Mouse (Mus musculus) midbrain, embryonic 13.5 days (tissue): ENCODE data around the gene Naif1. TPM values are rescaled to one million over a fixed set of nuclear protein-coding genes. Genes with fewer than 3 reads are reported as not detected.
"Not testable (repeated sequence)": the region's sequence is repeated elsewhere in the genome, so short reads cannot be mapped to it uniquely, and the experiment has no call there.

ENCODE experiments used
- ATAC-seq: fragments of 200-750 bp; cut with Nextera tagmentation; 2 replicates; pipeline ENCODE4 v1.8.0; 2017; ENCODE audit warnings: mild to moderate bottlenecking, moderate TSS enrichment, moderate library complexity
- H3K27ac ChIP-seq: fragments of 300-500 bp; sonication (generic); 2 replicates; pipeline ENCODE4 v1.5.1; 2015; ENCODE audit warnings: inconsistent platforms, mild to moderate bottlenecking, moderate library complexity
- H3K27me3 ChIP-seq: fragments of 300-500 bp; sonication (generic); 2 replicates; pipeline ENCODE4 v1.6.1; 2015; ENCODE audit warnings: mild to moderate bottlenecking, inconsistent platforms
- H3K36me3 ChIP-seq: fragments of 300-500 bp; sonication (generic); 2 replicates; pipeline ENCODE4 v1.6.1; 2015; ENCODE audit warnings: mild to moderate bottlenecking, inconsistent platforms
- H3K4me1 ChIP-seq: fragments of 300-500 bp; sonication (generic); replicated peaks from 2 replicates; pipeline ENCODE4 v1.6.1; 2015; ENCODE audit warnings: inconsistent platforms
- H3K4me2 ChIP-seq: fragments of 300-500 bp; sonication (generic); replicated peaks from 2 replicates; pipeline ENCODE4 v1.6.1; 2015; ENCODE audit warnings: moderate library complexity, mild to moderate bottlenecking, inconsistent platforms
- H3K4me3 ChIP-seq: fragments of 300-500 bp; sonication (generic); replicated peaks from 2 replicates; pipeline ENCODE4 v1.5.1; 2015; ENCODE audit warnings: mild to moderate bottlenecking, inconsistent platforms
- H3K9ac ChIP-seq: fragments of 300-500 bp; sonication (generic); replicated peaks from 2 replicates; pipeline ENCODE4 v1.6.1; 2015; ENCODE audit warnings: mild to moderate bottlenecking, inconsistent platforms
- H3K9me3 ChIP-seq: fragments of 300-500 bp; sonication (generic); 2 replicates; pipeline ENCODE4 v1.6.1; 2016; ENCODE audit warnings: mild to moderate bottlenecking, inconsistent platforms
- WGBS: fragments of 180-500 bp; shearing (Covaris S2); methylation state at CpG from one replicate; pipeline ENCODE4 v1.1.7; 2015; 5-methylcytosine and 5-hydroxymethylcytosine counted together
- polyA plus RNA-seq: library from polyadenylated mRNA; unstranded; fragments of >200 nt; fragmentation: Nextera tagmentation; extraction: Ambion mirVana; gene quantifications from 2 replicates; pipeline ENCODE4 v1.2.1, GENCODE M21; 2015

The Naif1 gene
- polyA plus RNA-seq, 1 experiment from 2014 or later, result 6.1 TPM

GRCm38 (mm10) chr2:32464212-32464891, 14.1 kb downstream of the Naif1 start:
- H3K4me2 ChIP-seq, result no peak overlapping the region
- H3K36me3 ChIP-seq, result no peaks in the 10 kb centered on the region
- WGBS, result 77% methylated on average over 6 of the region's 6 CpGs
- no peaks in the 10 kb centered on the region for H3K27me3 ChIP-seq
- no peak overlapping the region for H3K9ac ChIP-seq
- H3K4me3 ChIP-seq, result no peak overlapping the region
- no peak overlapping the region for H3K27ac ChIP-seq
- no peaks in the 10 kb centered on the region for H3K4me1 ChIP-seq
- no peaks in the 10 kb centered on the region for H3K9me3 ChIP-seq
- no peak for ATAC-seq

GRCm38 (mm10) chr2:32471001-32471680, 20.9 kb downstream of the Naif1 start:
- H3K9ac ChIP-seq, result no peak overlapping the region
- H3K4me1 ChIP-seq, result no peaks in the 10 kb centered on the region
- H3K4me3 ChIP-seq, result no peak overlapping the region
- ATAC-seq, result no peak
- no peak overlapping the region for H3K4me2 ChIP-seq
- no peak overlapping the region for H3K27ac ChIP-seq
- H3K36me3 ChIP-seq, result no peaks in the 10 kb centered on the region
- H3K27me3 ChIP-seq, result no peaks in the 10 kb centered on the region
- WGBS, result 89% methylated on average over 6 of the region's 6 CpGs
- H3K9me3 ChIP-seq, result no peaks in the 10 kb centered on the region

GRCm38 (mm10) chr2:32471681-32472061, 21.4 kb downstream of the Naif1 start:
- no peak overlapping the region for H3K27ac ChIP-seq
- 82% methylated on average over 6 of the region's 6 CpGs for WGBS
- no peaks in the 10 kb centered on the region for H3K4me1 ChIP-seq
- no peak for ATAC-seq
- H3K4me2 ChIP-seq, result no peak overlapping the region
- H3K36me3 ChIP-seq, result no peaks in the 10 kb centered on the region
- H3K27me3 ChIP-seq, result no peaks in the 10 kb centered on the region
- H3K4me3 ChIP-seq, result no peak overlapping the region
- no peak overlapping the region for H3K9ac ChIP-seq
- H3K9me3 ChIP-seq, result no peaks in the 10 kb centered on the region

- WGBS, result 87% methylated on average over 5 of the region's 9 CpGs
Measured at GRCm38 (mm10) chr2:32475361-32475760, 25.1 kb downstream of the Naif1 start.

GRCm38 (mm10) chr2:32482351-32482750, 32.1 kb downstream of the Naif1 start:
- WGBS, result 95% methylated on average over 8 of the region's 8 CpGs
- H3K9me3 ChIP-seq, result 0 out of 2 replicates have a peak, but pooled peaks cover 9% of the 10 kb centered on the region
- H3K9ac ChIP-seq, result no peak overlapping the region
- no peaks in the 10 kb centered on the region for H3K4me1 ChIP-seq
- no peak overlapping the region for H3K4me2 ChIP-seq
- H3K4me3 ChIP-seq, result no peak overlapping the region
- no peaks in the 10 kb centered on the region for H3K27me3 ChIP-seq
- no peak for ATAC-seq
- no peaks in the 10 kb centered on the region for H3K36me3 ChIP-seq
- H3K27ac ChIP-seq, result no peak overlapping the region

More at GRCm38 (mm10) chr2:32475361-32475760, 25.1 kb downstream of the Naif1 start:
- not testable (repeated sequence) for H3K4me1 ChIP-seq, H3K36me3 ChIP-seq, H3K4me2 ChIP-seq, H3K9ac ChIP-seq, H3K9me3 ChIP-seq, H3K4me3 ChIP-seq, H3K27me3 ChIP-seq, ATAC-seq, H3K27ac ChIP-seq

GRCm38 (mm10) chr2:32483179-32483875, 33.1 kb downstream of the Naif1 start:
- Histone ChIP-seq H3K9ac (no peak overlapping the region), H3K4me2 (no peak overlapping the region), H3K27me3 (no peaks in the 10 kb centered on the region), H3K4me3 (no peak overlapping the region), H3K27ac (no peak overlapping the region), H3K9me3 (0 out of 2 replicates have a peak, but pooled peaks cover 9% of the 10 kb centered on the region), H3K4me1 (no peaks in the 10 kb centered on the region), H3K36me3 (no peaks in the 10 kb centered on the region)
- no peak for ATAC-seq
- WGBS, result 75% methylated on average over 9 of the region's 9 CpGs

- Histone ChIP-seq H3K27ac (no peak overlapping the region), H3K36me3 (no peaks in the 10 kb centered on the region), H3K27me3 (no peaks in the 10 kb centered on the region), H3K9ac (no peak overlapping the region), H3K4me1 (no peaks in the 10 kb centered on the region), H3K4me2 (no peak overlapping the region), H3K9me3 (0 out of 2 replicates have a peak, but pooled peaks cover 3% of the 10 kb centered on the region), H3K4me3 (no peak overlapping the region)
- WGBS, result 81% methylated on average over 6 of the region's 6 CpGs
- no peak for ATAC-seq
Measured at GRCm38 (mm10) chr2:32484933-32485332, 34.7 kb downstream of the Naif1 start.

GRCm38 (mm10) chr2:32485751-32486150, 35.5 kb downstream of the Naif1 start:
- H3K27me3 ChIP-seq, result no peaks in the 10 kb centered on the region
- 0 out of 2 replicates have a peak overlapping the region, but pooled peaks have one; percentile 14 for H3K9ac ChIP-seq
- H3K27ac ChIP-seq, result no peak overlapping the region
- H3K4me1 ChIP-seq, result no peaks in the 10 kb centered on the region
- H3K9me3 ChIP-seq, result no peaks in the 10 kb centered on the region
- no peaks in the 10 kb centered on the region for H3K36me3 ChIP-seq
- no peak overlapping the region for H3K4me3 ChIP-seq
- no peak overlapping the region for H3K4me2 ChIP-seq
- WGBS, result 93% methylated on average over 4 of the region's 4 CpGs
- no peak for ATAC-seq

- H3K4me1 ChIP-seq, result no peaks in the 10 kb centered on the region
- peak overlapping the region; percentile 14; the same call in 1 of the 2 replicates for H3K9ac ChIP-seq
- H3K9me3 ChIP-seq, result no peaks in the 10 kb centered on the region
- H3K4me3 ChIP-seq, result no peak overlapping the region
- H3K4me2 ChIP-seq, result no peak overlapping the region
- H3K36me3 ChIP-seq, result no peaks in the 10 kb centered on the region
- H3K27me3 ChIP-seq, result no peaks in the 10 kb centered on the region
- ATAC-seq, result no peak
- WGBS, result 94% methylated on average over 9 of the region's 9 CpGs
- no peak overlapping the region for H3K27ac ChIP-seq
Measured at GRCm38 (mm10) chr2:32486155-32486554, 35.9 kb downstream of the Naif1 start.

- Histone ChIP-seq H3K27ac (no peak overlapping the region), H3K4me1 (no peaks in the 10 kb centered on the region), H3K27me3 (no peaks in the 10 kb centered on the region), H3K4me3 (no peak overlapping the region), H3K36me3 (no peaks in the 10 kb centered on the region), H3K9ac (no peak overlapping the region), H3K4me2 (no peak overlapping the region), H3K9me3 (no peaks in the 10 kb centered on the region)
- 5% methylated on average over 6 of the region's 6 CpGs for WGBS
- ATAC-seq, result peak; percentile 80
Measured at GRCm38 (mm10) chr2:32487124-32487623, 36.9 kb downstream of the Naif1 start.

GRCm38 (mm10) chr2:32488679-32489078, 38.4 kb downstream of the Naif1 start:
- Histone ChIP-seq H3K27ac (no peak overlapping the region), H3K27me3 (no peaks in the 10 kb centered on the region), H3K36me3 (no peaks in the 10 kb centered on the region), H3K9ac (no peak overlapping the region), H3K4me1 (no peaks in the 10 kb centered on the region), H3K4me2 (no peak overlapping the region), H3K9me3 (no peaks in the 10 kb centered on the region), H3K4me3 (no peak overlapping the region)
- 3% methylated on average over 5 of the region's 5 CpGs for WGBS
- ATAC-seq, result peak; percentile 62

GRCm38 (mm10) chr2:32490730-32491129, 40.5 kb downstream of the Naif1 start:
- not testable (repeated sequence) for H3K4me3 ChIP-seq, H3K27ac ChIP-seq, H3K4me2 ChIP-seq, H3K9ac ChIP-seq, ATAC-seq, H3K9me3 ChIP-seq, H3K27me3 ChIP-seq, H3K36me3 ChIP-seq, H3K4me1 ChIP-seq
